Mouse (Mus musculus): Measurements from ENCODE around the gene Cog1. TPM values are rescaled to one million over a fixed set of nuclear protein-coding genes. Genes with fewer than 3 reads are reported as not detected.

The Cog1 gene
- polyA plus RNA-seq, 1 experiment from 2014 or later = 40.1 TPM

GRCm38 (mm10) chr11:113622028-113622427 is 26.9 kb upstream of the Cog1 start:
- 89% methylated on average over 4 of the region's 4 CpGs for WGBS
- Histone ChIP-seq H3K9ac (replicated peaks; ENCODE audit: low read length) (no peak overlapping the region), H3K36me3 (ENCODE audit: control insufficient read depth, insufficient read depth, low read length) (peaks cover 4% of the 10 kb centered on the region), H3K4me3 (replicated peaks; ENCODE audit: low read depth, low read length) (no peak overlapping the region), H3K4me1 (ENCODE audit: control insufficient read depth, insufficient read depth, low read length) (peaks cover 18% of the 10 kb centered on the region), H3K4me2 (ENCODE audit: low read length) (no peak overlapping the region), H3K27ac (replicated peaks; ENCODE audit: low read depth, low read length) (no peak overlapping the region), H3K9me3 (ENCODE audit: control insufficient read depth, low read length) (no peaks in the 10 kb centered on the region), H3K27me3 (ENCODE audit: control insufficient read depth, insufficient read depth, low read length) (peaks cover 18% of the 10 kb centered on the region; the same call in 1 of the 2 replicates)
- no peak for ATAC-seq (ENCODE audit: low FRiP score, low TSS enrichment)
- no peak for DNase-seq

- Histone ChIP-seq H3K27ac (replicated peaks; ENCODE audit: low read depth, low read length) (no peak overlapping the region), H3K36me3 (ENCODE audit: control insufficient read depth, insufficient read depth, low read length) (peaks cover 4% of the 10 kb centered on the region), H3K4me2 (ENCODE audit: low read length) (no peak overlapping the region), H3K9me3 (ENCODE audit: control insufficient read depth, low read length) (no peaks in the 10 kb centered on the region), H3K9ac (replicated peaks; ENCODE audit: low read length) (no peak overlapping the region), H3K27me3 (ENCODE audit: control insufficient read depth, insufficient read depth, low read length) (peaks cover 7% of the 10 kb centered on the region; the same call in 1 of the 2 replicates), H3K4me1 (ENCODE audit: control insufficient read depth, insufficient read depth, low read length) (peaks cover 5% of the 10 kb centered on the region; the same call in 1 of the 2 replicates), H3K4me3 (replicated peaks; ENCODE audit: low read depth, low read length) (no peak overlapping the region)
- DNase-seq = no peak
- 96% methylated on average over 18 of the region's 18 CpGs for WGBS
- ATAC-seq (ENCODE audit: low FRiP score, low TSS enrichment) = no peak
Measured at GRCm38 (mm10) chr11:113625437-113625836, 23.5 kb upstream of the Cog1 start.

GRCm38 (mm10) chr11:113627785-113628184 is 21.2 kb upstream of the Cog1 start:
- Histone ChIP-seq H3K36me3 (ENCODE audit: control insufficient read depth, insufficient read depth, low read length) (peaks cover 4% of the 10 kb centered on the region), H3K9ac (replicated peaks; ENCODE audit: low read length) (no peak overlapping the region), H3K9me3 (ENCODE audit: control insufficient read depth, low read length) (no peaks in the 10 kb centered on the region), H3K4me1 (ENCODE audit: control insufficient read depth, insufficient read depth, low read length) (no peaks in the 10 kb centered on the region), H3K4me3 (replicated peaks; ENCODE audit: low read depth, low read length) (no peak overlapping the region), H3K4me2 (ENCODE audit: low read length) (no peak overlapping the region), H3K27me3 (ENCODE audit: control insufficient read depth, insufficient read depth, low read length) (no peaks in the 10 kb centered on the region), H3K27ac (replicated peaks; ENCODE audit: low read depth, low read length) (no peak overlapping the region)
- DNase-seq (peak; percentile 59), ATAC-seq (ENCODE audit: low FRiP score, low TSS enrichment) (no peak)
- 55% methylated on average over 4 of the region's 4 CpGs for whole genome bisulfite sequencing

GRCm38 (mm10) chr11:113630642-113631041 is 18.3 kb upstream of the Cog1 start:
- H3K4me2 ChIP-seq (ENCODE audit: low read length) = no peak overlapping the region
- no peak overlapping the region for H3K27ac ChIP-seq (replicated peaks; ENCODE audit: low read depth, low read length)
- no peaks in the 10 kb centered on the region; the same call in 1 of the 2 replicates for H3K36me3 ChIP-seq (ENCODE audit: control insufficient read depth, insufficient read depth, low read length)
- H3K4me3 ChIP-seq (replicated peaks; ENCODE audit: low read depth, low read length) = no peak overlapping the region
- no peaks in the 10 kb centered on the region for H3K27me3 ChIP-seq (ENCODE audit: control insufficient read depth, insufficient read depth, low read length)
- DNase-seq (peak; percentile 76), ATAC-seq (ENCODE audit: low FRiP score, low TSS enrichment) (no peak)
- H3K9me3 ChIP-seq (ENCODE audit: control insufficient read depth, low read length) = no peaks in the 10 kb centered on the region
- H3K9ac ChIP-seq (replicated peaks; ENCODE audit: low read length) = no peak overlapping the region
- no peaks in the 10 kb centered on the region for H3K4me1 ChIP-seq (ENCODE audit: control insufficient read depth, insufficient read depth, low read length)
- WGBS = 61% methylated on average over 7 of the region's 7 CpGs

GRCm38 (mm10) chr11:113631302-113631701 is 17.7 kb upstream of the Cog1 start:
- Histone ChIP-seq H3K4me3 (replicated peaks; ENCODE audit: low read depth, low read length) (no peak overlapping the region), H3K9me3 (ENCODE audit: control insufficient read depth, low read length) (no peaks in the 10 kb centered on the region), H3K27me3 (ENCODE audit: control insufficient read depth, insufficient read depth, low read length) (no peaks in the 10 kb centered on the region), H3K36me3 (ENCODE audit: control insufficient read depth, insufficient read depth, low read length) (no peaks in the 10 kb centered on the region), H3K9ac (replicated peaks; ENCODE audit: low read length) (no peak overlapping the region), H3K27ac (replicated peaks; ENCODE audit: low read depth, low read length) (no peak overlapping the region), H3K4me2 (ENCODE audit: low read length) (no peak overlapping the region), H3K4me1 (ENCODE audit: control insufficient read depth, insufficient read depth, low read length) (no peaks in the 10 kb centered on the region)
- DNase-seq = no peak
- WGBS = 88% methylated on average over 8 of the region's 8 CpGs
- no peak for ATAC-seq (ENCODE audit: low FRiP score, low TSS enrichment)

DNA sequence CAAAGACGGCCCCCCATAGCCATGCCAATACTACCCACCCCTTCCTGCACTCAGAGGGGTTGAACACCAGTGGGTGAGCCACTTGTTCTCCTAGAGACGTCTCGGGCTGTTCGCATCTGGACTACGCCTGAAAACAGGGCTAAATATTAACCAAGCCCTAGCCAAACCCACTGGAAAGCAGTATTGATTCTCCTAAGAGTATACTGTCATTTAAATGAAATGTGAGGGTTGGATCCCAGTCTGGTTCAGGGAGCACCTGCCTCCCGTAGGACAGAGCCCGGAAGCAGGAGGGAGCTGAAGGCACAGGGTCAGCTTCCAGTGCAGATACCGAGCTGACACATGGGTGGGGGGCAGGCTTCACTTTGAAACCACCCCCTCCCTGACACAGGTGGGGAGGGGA is 17.1 kb upstream of the Cog1 start:
- ATAC-seq (ENCODE audit: low FRiP score, low TSS enrichment) = no peak
- H3K27ac ChIP-seq (replicated peaks; ENCODE audit: low read depth, low read length) = no peak overlapping the region

GRCm38 (mm10) chr11:113632303-113632702 is 16.7 kb upstream of the Cog1 start:
- no peak overlapping the region for H3K4me3 ChIP-seq (replicated peaks; ENCODE audit: low read depth, low read length)
- no peaks in the 10 kb centered on the region for H3K4me1 ChIP-seq (ENCODE audit: control insufficient read depth, insufficient read depth, low read length)
- H3K9me3 ChIP-seq (ENCODE audit: control insufficient read depth, low read length) = no peaks in the 10 kb centered on the region
- no peak overlapping the region for H3K9ac ChIP-seq (replicated peaks; ENCODE audit: low read length)
- H3K36me3 ChIP-seq (ENCODE audit: control insufficient read depth, insufficient read depth, low read length) = no peaks in the 10 kb centered on the region
- no peak overlapping the region for H3K27ac ChIP-seq (replicated peaks; ENCODE audit: low read depth, low read length)
- 83% methylated on average over 7 of the region's 7 CpGs for WGBS
- no peak for DNase-seq
- no peaks in the 10 kb centered on the region for H3K27me3 ChIP-seq (ENCODE audit: control insufficient read depth, insufficient read depth, low read length)
- no peak for ATAC-seq (ENCODE audit: low FRiP score, low TSS enrichment)
- H3K4me2 ChIP-seq (ENCODE audit: low read length) = no peak overlapping the region

More for the DNA sequence above, 17.1 kb upstream of the Cog1 start:
- 74% methylated on average over 8 of the region's 8 CpGs for WGBS
- no peaks in the 10 kb centered on the region for H3K36me3 ChIP-seq (ENCODE audit: control insufficient read depth, insufficient read depth, low read length)
- no peaks in the 10 kb centered on the region for H3K4me1 ChIP-seq (ENCODE audit: control insufficient read depth, insufficient read depth, low read length)
- no peaks in the 10 kb centered on the region for H3K9me3 ChIP-seq (ENCODE audit: control insufficient read depth, low read length)
- no peaks in the 10 kb centered on the region for H3K27me3 ChIP-seq (ENCODE audit: control insufficient read depth, insufficient read depth, low read length)
- H3K9ac ChIP-seq (replicated peaks; ENCODE audit: low read length) = no peak overlapping the region
- no peak overlapping the region for H3K4me3 ChIP-seq (replicated peaks; ENCODE audit: low read depth, low read length)
- no peak overlapping the region for H3K4me2 ChIP-seq (ENCODE audit: low read length)
- DNase-seq = no peak

DNA sequence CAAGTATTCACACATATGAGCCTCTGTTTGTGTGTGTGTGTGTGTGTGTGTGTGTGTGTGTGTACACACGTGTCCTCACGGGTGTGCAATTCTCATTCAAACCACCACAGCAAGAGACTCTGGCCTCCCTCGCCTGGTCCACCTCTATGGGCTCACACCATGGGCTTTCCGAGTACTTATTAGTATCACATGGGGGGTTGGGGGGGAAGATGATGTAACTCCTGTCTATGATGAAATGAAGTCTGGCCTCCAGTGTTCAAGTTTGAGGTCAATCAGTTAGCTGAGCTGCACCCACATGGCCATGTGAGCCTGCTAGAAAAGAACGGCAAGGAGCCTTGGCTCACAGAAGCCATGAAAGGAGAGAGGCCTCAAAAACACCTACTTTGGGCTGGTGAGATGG is 15.6 kb upstream of the Cog1 start:
- no peak overlapping the region for H3K9ac ChIP-seq (replicated peaks; ENCODE audit: low read length)
- no peak overlapping the region for H3K4me3 ChIP-seq (replicated peaks; ENCODE audit: low read depth, low read length)
- WGBS = 97% methylated on average over 5 of the region's 5 CpGs
- DNase-seq = no peak
- H3K4me1 ChIP-seq (ENCODE audit: control insufficient read depth, insufficient read depth, low read length) = no peaks in the 10 kb centered on the region
- H3K9me3 ChIP-seq (ENCODE audit: control insufficient read depth, low read length) = no peaks in the 10 kb centered on the region
- H3K4me2 ChIP-seq (ENCODE audit: low read length) = no peak overlapping the region
- H3K27me3 ChIP-seq (ENCODE audit: control insufficient read depth, insufficient read depth, low read length) = no peaks in the 10 kb centered on the region
- ATAC-seq (ENCODE audit: low FRiP score, low TSS enrichment) = no peak
- no peaks in the 10 kb centered on the region for H3K36me3 ChIP-seq (ENCODE audit: control insufficient read depth, insufficient read depth, low read length)
- no peak overlapping the region for H3K27ac ChIP-seq (replicated peaks; ENCODE audit: low read depth, low read length)

GRCm38 (mm10) chr11:113634699-113635121 is 14.3 kb upstream of the Cog1 start:
- Histone ChIP-seq H3K9ac (replicated peaks; ENCODE audit: low read length) (no peak overlapping the region), H3K27me3 (ENCODE audit: control insufficient read depth, insufficient read depth, low read length) (no peaks in the 10 kb centered on the region), H3K4me1 (ENCODE audit: control insufficient read depth, insufficient read depth, low read length) (no peaks in the 10 kb centered on the region), H3K4me3 (replicated peaks; ENCODE audit: low read depth, low read length) (no peak overlapping the region), H3K9me3 (ENCODE audit: control insufficient read depth, low read length) (0 out of 2 replicates have a peak, but pooled peaks cover 3% of the 10 kb centered on the region), H3K36me3 (ENCODE audit: control insufficient read depth, insufficient read depth, low read length) (no peaks in the 10 kb centered on the region), H3K4me2 (ENCODE audit: low read length) (no peak overlapping the region), H3K27ac (replicated peaks; ENCODE audit: low read depth, low read length) (no peak overlapping the region)
- 62% methylated on average over 10 of the region's 10 CpGs for WGBS
- ATAC-seq (ENCODE audit: low FRiP score, low TSS enrichment) = no peak
- DNase-seq = no peak
